ENCODE assay signal across 10 mouse cellular contexts in genomic region chr19:33100031-33100430, GRCm38 (mm10).
DNase-seq lines count a peak whose midpoint lies in the region; ATAC-seq and TF ChIP-seq lines count a peak whose summit lies in the region.
"Had no signal": no experiment of that assay in that cellular context is flagged by ENCODE, and none has a peak within 500 bp of the region (broad histone marks: within the 10 kb centered on the region; RNA-seq: fewer than 3 reads in every experiment).

No protein-coding gene starts in this region.

- ATAC-seq in heart, embryonic 12.5 days (ENCODE audit: insufficient number of reproducible peaks, low FRiP score), result 0 out of 2 replicates have a peak, but pooled peaks have one; percentile 18
- ATAC-seq in liver, postnatal 0 days, result peak; percentile 77
- ATAC-seq in stomach, postnatal 0 days (ENCODE audit: low FRiP score, low TSS enrichment), result peak; percentile 60

- no peak for DNase-seq in heart, postnatal 25 days (ENCODE audit: low spot score)
- DNase-seq in thymus, postnatal 14 days, result peak; percentile 22
- DNase-seq in thymus, postnatal 0 days (ENCODE audit: low spot score), result no peak
- DNase-seq in liver, postnatal 0 days, result peak; percentile 70
- peak; percentile 45 for DNase-seq in stomach, postnatal 0 days (ENCODE audit: low spot score)
- no peak for DNase-seq in cerebellum, postnatal 14 days
- DNase-seq in embryo, embryonic 10 days (ENCODE audit: low spot score), result no peak
- DNase-seq: gastrocnemius, postnatal 25 days had no signal

- no peak for TF ChIP-seq EP300 in liver, postnatal 0 days (IDR thresholded peaks at IDR 0.05; ENCODE audit: low read depth)
- no peak for TF ChIP-seq EP300 in stomach, postnatal 0 days (optimal IDR thresholded peaks at IDR 0.05)

- H3K4me2 ChIP-seq in heart, embryonic 12.5 days, result no peak overlapping the region
- H3K4me2 ChIP-seq in liver, postnatal 0 days (ENCODE audit: low read depth, low read length), result 0 out of 2 replicates have a peak overlapping the region, but pooled peaks have one; percentile 22
- H3K4me2 ChIP-seq in stomach, postnatal 0 days (replicated peaks; ENCODE audit: low read depth), result no peak overlapping the region

- H3K27ac ChIP-seq in heart, embryonic 12.5 days (ENCODE audit: poor library complexity, severe bottlenecking), result no peak overlapping the region
- peak overlapping the region; percentile 82 for H3K27ac ChIP-seq in liver, postnatal 0 days (ENCODE audit: low read depth)
- no peak overlapping the region for H3K27ac ChIP-seq in stomach, postnatal 0 days (replicated peaks)
- H3K27ac ChIP-seq: macrophage had no signal

- intact Hi-C loops in heart, postnatal 25 days (cut with DNase I), result no loop called here

- H3K4me1 ChIP-seq in heart, embryonic 12.5 days (replicated peaks), result peaks cover 16% of the 10 kb centered on the region
- H3K4me1 ChIP-seq in liver, postnatal 0 days (ENCODE audit: insufficient read depth), result peaks cover 24% of the 10 kb centered on the region
- H3K4me1 ChIP-seq in stomach, postnatal 0 days (replicated peaks; ENCODE audit: control insufficient read depth, insufficient read depth), result 0 out of 2 replicates have a peak, but pooled peaks cover 2% of the 10 kb centered on the region

- no peak for TF ChIP-seq CTCF in liver, postnatal 0 days (IDR thresholded peaks at IDR 0.05; ENCODE audit: low read depth)
- TF ChIP-seq CTCF in stomach, postnatal 0 days (IDR thresholded peaks at IDR 0.05; ENCODE audit: low read depth), result peak; percentile 14; the same call in 1 of the 2 replicates

- no peak overlapping the region for H3K9ac ChIP-seq in heart, embryonic 12.5 days
- no peak overlapping the region for H3K9ac ChIP-seq in liver, postnatal 0 days (replicated peaks)
- no peak overlapping the region for H3K9ac ChIP-seq in stomach, postnatal 0 days (ENCODE audit: low read length)

- H3K4me3 ChIP-seq in heart, embryonic 12.5 days, result no peak overlapping the region
- H3K4me3 ChIP-seq in liver, postnatal 0 days (ENCODE audit: low read depth, low read length), result no peak overlapping the region
- no peak overlapping the region for H3K4me3 ChIP-seq in stomach, postnatal 0 days (ENCODE audit: low read depth, low read length)

- H3K27me3 ChIP-seq in heart, embryonic 12.5 days (replicated peaks), result no peaks in the 10 kb centered on the region
- no peaks in the 10 kb centered on the region for H3K27me3 ChIP-seq in liver, postnatal 0 days (ENCODE audit: insufficient read depth, low read length)
- no peaks in the 10 kb centered on the region for H3K27me3 ChIP-seq in stomach, postnatal 0 days (ENCODE audit: control insufficient read depth, insufficient read depth, low read length)

- no peaks in the 10 kb centered on the region for H3K36me3 ChIP-seq in heart, embryonic 12.5 days
- no peaks in the 10 kb centered on the region for H3K36me3 ChIP-seq in liver, postnatal 0 days (replicated peaks; ENCODE audit: insufficient read depth, low read length)
- H3K36me3 ChIP-seq in stomach, postnatal 0 days (ENCODE audit: control insufficient read depth, insufficient read depth, low read length), result no peaks in the 10 kb centered on the region

- 30% methylated on average over 4 of the region's 4 CpGs for WGBS in heart, embryonic 12.5 days
- WGBS in liver, postnatal 0 days (ENCODE audit: insufficient replicate concordance), result 30% methylated on average over 4 of the region's 4 CpGs
- 39% methylated on average over 4 of the region's 4 CpGs for WGBS in stomach, postnatal 0 days

- H3K9me3 ChIP-seq in heart, embryonic 12.5 days (replicated peaks), result no peaks in the 10 kb centered on the region
- H3K9me3 ChIP-seq in liver, postnatal 0 days (ENCODE audit: low read length), result no peaks in the 10 kb centered on the region
- no peaks in the 10 kb centered on the region for H3K9me3 ChIP-seq in stomach, postnatal 0 days (ENCODE audit: control insufficient read depth, low read length)

Comparison
In these comparisons a context has a peak if more than half of its experiments do, and no peak if none do; other contexts are left out.
1. DNase-seq: peak in thymus, postnatal 14 days (single experiment), liver, postnatal 0 days (single experiment) and stomach, postnatal 0 days (single experiment); none in heart, postnatal 25 days (single experiment), thymus, postnatal 0 days (single experiment), cerebellum, postnatal 14 days (0 of 2) and embryo, embryonic 10 days (single experiment).
2. ATAC-seq: peak in every context shown above with its lines; median percentile 77 in liver, postnatal 0 days; 60 in stomach, postnatal 0 days; 18 in heart, embryonic 12.5 days.